Mouse (Mus musculus) NIH3T3 (cell line): ENCODE measurements around the gene Wipf1.
A peak's percentile ranks its signal among the peaks of the same experiment; 100 is the strongest.

Source experiments
- DNase-seq: peaks from one replicate; pipeline ENCODE4 v3.0.0-alpha.2; 2012; ENCODE audit warnings: low read depth

Gene Wipf1

DNA sequence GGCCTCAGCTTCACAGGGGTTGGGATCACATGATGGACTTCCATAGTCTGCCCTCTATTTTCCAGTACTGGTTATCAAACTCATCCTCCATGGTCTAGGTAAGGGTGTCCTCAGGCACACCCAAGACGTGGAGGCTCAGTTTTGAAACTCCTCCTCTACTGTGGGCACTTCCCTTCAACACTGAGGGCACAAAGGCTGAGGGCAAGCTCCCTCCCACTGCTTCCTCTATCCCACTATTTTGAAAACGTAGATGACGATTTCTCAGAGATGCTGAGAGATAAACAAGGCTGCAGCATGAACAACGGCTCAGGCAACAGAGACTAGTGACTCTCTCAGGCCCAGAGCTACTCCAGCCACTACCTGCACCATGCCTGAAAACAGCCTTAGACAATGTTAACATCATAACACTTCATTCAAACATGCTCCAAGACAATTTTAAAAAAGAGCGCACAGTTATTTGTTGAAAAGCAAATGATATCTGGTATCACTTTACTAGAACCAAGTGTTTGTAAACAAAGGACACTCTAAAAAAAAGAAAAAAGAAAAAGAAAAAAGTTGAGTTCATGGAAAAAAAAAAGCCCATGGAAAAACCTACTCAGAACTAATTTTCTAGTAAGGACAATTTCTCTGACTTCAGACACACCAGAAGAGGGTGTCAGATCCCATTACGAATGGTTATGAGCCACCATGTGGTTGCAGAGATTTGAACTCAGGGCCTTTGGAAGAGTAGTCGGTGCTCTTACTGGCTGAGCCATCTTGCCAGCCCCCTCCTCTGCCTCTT lies 62.3 kb downstream of the Wipf1 start:
- DNase-seq: no peak

DNA sequence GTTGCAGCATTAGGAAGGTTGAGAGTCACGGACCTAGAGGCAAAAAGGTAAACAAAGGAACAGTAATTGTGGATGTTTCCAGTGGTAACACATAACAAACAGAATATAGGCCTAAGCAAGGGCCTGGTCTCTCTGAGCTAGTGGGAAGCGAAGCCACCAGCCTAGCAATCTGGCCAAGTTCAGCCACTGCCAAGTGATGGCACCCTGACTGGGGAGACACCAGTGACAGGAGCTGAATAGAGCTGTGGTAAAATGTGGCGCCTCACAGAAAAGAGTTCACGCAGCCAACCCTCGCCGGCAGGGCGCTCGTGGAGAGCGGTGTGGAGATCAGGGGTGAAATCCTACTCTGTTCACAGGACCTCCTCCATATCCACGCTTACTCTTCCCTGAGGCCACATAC lies 63.1 kb downstream of the Wipf1 start:
- DNase-seq: no peak

DNA sequence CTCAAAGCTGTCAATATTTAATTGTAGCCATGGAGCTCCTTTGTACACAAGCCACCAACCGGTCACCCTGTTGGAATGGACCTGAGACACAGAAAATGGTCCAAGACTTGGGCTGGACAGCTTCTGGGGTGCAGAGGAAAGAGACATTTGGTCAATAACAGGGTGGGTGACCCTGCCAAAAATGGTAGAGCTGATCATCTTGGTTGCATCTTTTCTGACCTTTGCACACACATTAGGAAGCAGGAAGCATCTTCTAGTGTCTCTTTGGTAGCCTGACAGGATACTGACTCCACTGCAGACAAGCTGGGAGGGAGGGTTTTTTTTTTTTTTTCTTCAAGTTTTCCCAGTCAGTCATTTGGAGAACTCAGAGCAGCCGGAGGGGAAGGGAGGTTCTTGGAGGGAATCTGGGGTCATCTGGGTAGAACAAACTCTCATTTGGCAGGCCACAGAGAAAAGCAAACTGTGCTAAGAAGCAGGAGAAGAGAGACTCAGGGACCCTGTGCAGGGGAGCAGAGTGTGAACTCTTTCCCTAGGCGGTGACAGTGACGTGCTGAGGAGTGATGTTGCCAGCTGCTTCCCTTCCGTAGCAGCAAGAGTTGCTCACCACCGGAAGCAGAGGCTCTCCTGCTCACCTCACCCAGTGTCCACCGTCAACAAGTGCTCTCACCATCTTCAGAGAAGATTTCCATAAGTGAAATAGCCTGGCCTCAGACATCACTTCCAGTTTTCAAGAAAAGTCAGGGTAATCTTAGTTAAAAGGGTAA lies 65.9 kb downstream of the Wipf1 start:
- DNase-seq: no peak

DNA sequence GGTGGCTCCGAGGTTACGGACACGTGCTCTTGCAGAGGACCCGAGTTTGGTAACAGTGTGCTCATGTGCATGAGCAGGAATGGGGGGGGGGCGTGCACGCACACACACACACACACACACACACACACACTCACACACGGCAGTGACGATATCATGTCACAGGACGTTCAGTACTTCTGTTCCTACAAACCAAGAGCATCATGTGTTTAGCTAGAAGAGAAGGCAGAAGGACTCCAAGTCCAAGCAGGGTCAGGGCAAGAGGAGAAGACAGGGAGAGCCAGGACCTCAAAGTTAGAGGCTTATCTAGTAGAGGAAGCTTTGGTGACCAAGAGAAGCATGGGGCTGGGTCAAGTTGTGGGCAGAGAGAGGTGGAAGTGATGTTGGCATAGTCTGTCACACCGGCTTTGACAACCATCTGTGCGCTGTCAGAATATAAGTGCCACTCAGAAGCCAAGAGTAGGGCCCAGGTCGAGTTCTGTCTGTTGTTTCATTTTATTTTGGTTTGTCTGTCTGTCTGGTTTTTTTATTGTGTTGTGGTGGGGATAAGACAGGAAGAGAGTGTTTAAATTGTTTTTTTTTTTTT lies 66.7 kb downstream of the Wipf1 start:
- DNase-seq: no peak

DNA sequence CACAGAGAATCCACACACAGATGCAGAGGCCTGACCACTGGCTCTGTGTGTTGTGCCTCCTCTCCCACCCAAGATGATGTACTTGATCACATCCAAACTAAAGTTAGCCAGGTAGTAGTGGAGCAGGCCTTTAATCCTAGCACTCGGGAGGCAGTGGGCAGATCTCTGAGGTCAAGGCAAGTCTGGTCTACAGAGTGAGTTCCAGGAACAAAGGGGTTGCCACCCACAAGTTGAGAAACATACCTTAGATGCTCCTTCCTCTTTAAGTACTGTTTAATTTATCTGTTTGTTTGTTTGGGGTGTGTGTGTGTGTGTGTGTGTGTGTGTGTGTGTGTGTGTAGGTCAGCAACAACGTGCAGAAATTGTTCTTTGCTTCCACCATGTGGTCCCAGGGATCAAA lies 67.3 kb downstream of the Wipf1 start:
- no peak for DNase-seq

DNA sequence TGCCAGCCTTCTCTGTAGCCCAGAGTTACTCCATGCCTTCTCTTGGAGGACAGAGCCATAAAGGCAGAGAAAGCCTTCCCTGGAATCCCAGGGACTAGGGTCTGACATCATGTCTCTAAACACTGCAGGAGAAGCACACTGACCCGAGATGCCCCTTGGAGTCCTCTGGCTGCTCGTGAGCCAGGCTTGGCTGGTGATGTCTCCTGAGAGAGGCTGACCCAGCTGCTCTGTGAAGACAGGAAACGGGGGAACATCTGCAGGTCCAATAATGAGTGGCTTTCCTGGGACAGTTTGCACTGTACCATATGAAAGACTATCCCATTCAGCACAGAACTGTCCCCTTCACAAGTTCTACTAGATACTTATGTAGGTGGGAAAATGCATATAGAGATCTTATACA lies 69.4 kb downstream of the Wipf1 start:
- no peak for DNase-seq

DNA sequence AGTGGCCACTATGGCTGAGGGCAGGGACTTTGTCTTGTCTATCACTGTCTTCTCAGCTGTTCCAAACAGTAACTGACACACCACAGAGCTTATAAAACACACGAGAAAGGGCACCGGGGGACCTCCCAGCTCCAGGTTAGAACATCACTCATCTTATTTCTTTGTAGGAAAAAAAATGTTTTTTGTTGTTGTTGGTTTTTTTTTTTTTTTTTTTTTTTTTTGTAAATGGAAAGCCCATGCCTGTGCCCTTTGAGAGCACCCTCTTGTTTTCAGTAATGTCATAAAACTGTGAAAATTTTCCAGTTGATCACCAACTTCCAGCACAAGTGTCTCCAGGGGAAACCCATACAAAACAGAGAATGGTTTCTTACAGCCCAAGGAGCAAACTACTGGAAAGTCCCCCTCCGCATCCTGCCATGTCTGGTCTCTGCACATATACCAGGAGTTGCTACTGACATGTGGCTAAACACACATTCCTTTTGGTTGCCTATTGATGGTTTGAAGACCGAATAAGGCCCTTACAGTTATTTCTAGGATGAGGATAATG lies 69.9 kb downstream of the Wipf1 start:
- no peak for DNase-seq

DNA sequence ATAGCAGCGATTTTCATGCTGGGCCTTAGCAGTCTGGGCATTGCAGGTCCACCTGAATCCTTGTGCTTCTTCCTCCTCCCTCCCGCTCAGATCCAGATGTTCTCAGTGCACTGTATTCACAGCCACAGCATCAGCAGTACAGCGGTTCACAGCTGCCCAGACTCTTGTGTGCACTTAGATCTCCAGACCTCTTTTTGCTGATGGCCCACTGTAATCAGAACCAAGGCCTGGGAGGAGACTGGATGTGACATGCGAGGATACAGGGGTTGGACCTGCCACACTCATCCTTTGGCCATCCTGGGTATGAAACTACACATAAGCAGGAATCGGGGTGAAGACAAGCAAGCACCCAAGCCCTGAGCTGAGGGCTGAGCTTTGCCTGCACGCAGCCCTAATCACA lies 72.6 kb downstream of the Wipf1 start:
- DNase-seq: no peak

DNA sequence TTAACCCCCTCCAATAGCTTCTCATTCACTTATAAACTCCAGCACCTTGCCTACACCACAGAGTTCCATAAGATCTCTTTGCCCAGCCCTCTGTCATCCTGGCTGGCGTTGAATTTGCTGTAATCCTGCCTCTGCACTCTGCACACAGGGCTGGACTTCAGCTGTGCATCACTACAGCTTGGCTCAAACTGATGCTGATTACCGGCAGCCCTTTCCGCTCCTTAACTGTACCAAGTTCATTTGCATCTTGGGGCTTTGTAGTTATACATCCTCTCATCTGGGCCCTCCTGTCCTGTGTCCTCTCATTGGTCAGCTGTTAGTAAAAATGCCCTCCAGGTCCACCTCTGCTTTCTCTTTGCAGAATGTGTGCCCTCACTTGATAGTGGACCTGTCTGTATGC lies 73.4 kb downstream of the Wipf1 start:
- no peak for DNase-seq

DNA sequence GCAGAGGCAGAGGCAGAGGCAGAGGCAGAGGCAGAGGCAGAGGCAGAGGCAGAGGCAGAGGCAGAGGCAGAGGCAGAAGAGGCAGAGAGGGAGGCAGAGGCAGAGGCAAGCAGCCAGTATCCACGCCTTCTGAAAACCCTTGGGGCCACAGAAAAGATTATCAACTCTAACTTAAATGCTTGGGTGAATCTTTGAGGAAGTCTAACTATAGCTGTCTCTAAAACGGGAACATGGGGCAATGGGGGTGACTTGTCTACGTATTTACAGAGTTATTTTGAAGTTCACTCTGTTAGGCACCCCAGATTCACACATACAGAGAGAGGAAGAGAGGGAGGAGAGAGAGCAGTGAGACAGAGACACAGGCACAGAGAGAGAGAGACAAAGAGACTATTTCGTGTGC lies 74.0 kb downstream of the Wipf1 start:
- DNase-seq: no peak

DNA sequence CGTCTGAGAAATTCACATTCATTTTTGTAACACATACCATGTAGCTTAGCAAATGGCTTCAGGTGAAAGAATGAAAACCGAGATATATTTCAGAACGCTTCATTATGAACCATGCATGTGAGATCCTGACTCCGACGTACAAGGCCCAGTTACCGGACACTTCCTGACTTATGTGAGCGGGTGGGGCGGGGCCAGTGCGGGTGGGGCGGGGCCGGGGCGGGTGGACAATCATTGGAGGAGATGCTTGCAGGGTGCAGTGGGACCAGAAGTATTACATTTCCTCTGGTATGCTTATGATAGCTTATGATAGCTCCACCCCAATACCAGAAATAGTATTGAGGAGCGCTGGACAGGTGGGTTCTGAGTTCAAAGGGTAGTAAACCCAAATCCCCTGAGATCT lies 74.9 kb downstream of the Wipf1 start:
- no peak for DNase-seq

DNA sequence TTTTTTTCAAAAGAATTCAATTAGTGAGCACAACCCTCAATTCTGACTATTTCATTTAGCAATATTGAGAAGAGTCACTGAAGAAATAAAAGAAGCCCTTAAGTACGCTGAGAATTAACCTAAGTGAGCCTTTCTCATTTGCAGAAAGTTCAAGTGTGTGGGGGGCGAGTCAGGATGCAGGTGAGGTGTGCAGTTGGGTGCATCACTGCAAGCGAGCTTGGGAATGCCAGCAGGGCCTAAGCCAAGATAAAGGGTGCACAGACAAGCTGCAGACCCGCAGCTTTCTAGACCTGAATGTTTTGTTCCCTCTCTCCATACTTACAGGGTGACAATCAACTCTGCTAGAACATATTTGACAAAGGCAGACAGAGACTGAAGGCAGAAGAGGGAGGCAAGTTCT lies 75.3 kb downstream of the Wipf1 start:
- no peak for DNase-seq

DNA sequence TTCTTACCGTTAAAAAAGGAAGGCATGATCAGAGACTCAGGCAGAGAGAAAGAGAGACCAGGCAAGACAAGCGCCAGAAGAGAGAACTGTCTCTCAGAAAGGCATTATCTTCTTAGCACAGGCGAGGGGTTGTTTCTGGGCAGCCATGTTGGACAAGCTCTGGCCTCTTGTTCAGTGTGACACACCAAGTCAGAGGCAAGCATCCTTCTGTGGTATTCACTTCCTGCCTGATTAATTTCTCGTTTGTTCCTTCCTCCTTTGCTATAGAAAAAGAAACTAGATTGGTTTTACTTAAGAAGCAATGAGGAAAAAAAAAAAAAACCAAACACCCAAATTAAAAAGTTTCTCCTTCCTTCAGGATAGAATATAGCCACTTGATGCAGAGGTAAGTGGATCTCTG lies 75.8 kb downstream of the Wipf1 start:
- no peak for DNase-seq

DNA sequence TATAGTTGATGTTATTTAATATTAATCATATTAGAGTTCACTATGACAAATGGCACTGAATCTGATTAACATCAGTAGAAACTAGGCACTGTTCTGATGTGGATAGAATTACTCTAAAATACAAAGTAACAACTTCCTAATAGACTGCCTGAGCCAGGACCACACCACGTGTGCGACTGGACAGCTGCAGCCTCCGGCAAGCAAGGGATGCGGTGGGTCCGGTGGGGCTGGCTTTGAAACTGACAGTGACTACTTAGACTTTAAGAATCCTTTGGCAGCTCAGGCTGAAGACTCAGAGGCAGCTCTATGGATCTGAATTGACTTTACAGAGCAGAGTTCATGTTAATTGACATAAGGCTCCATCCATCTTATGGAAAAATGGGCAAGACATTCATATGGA lies 76.4 kb downstream of the Wipf1 start:
- no peak for DNase-seq

DNA sequence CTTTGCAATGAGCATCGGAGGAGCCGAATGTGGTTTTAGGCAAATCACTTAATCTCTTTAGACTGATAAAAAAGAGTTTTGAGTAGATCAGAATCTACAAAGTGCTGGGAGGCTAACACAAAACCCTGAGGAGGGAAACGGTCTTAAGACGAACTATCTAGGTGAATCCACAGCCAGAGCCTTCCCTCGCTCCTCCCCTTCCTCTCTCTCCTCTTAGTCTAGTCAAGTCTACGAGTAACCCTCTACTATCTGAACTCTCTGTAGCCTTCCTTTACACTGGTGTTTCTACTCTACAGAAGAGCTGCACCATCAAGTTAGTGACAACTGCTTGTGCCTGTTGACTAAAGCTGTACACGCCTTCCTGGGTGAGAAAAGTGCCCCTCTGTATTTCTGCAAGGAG lies 77.0 kb downstream of the Wipf1 start:
- DNase-seq: no peak

DNA sequence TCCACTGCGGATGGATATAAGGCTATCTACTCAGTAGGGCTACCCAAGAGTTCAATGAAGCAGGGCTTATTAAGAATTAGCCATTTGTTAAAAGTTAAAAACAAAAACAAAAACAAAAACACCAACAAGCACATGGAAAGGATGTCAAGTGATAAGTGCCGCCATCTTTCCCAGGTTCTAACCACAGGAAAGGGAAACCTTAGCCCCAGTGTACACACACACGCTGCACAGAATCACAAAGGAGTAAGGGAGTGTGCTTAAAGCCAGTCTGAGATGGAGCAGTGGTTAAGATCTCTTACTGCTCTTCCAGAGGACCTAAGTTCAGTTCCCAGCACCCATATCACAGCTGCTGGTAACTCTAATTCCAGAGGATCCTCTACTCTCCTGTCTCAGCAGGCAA lies 78.0 kb downstream of the Wipf1 start:
- DNase-seq: no peak

DNA sequence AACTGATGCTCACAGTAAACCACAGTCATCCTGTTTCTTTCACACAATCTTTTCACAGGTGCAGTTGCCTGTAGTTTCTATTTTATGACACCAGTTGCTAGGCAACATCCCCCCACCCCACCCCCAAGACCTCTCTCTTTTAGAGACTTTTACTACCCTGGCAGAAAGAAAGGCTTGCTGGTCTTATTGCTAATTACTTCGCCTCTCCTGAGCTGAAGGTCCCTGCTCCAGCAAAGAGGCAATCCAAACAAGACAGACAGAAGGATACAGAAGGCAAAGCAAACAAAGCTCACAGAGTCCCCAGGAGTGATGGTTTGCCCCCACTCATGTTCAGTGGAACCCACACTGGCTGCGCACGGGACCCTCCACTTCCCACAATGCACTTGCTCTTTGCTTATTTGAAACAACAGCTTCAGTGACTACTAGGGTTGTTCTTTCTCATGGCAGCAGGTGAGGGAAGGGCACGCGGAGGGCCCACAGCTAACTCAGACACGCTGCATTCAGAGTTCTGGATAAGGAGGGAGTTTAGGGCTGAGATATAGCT lies 79.3 kb downstream of the Wipf1 start:
- DNase-seq: no peak

DNA sequence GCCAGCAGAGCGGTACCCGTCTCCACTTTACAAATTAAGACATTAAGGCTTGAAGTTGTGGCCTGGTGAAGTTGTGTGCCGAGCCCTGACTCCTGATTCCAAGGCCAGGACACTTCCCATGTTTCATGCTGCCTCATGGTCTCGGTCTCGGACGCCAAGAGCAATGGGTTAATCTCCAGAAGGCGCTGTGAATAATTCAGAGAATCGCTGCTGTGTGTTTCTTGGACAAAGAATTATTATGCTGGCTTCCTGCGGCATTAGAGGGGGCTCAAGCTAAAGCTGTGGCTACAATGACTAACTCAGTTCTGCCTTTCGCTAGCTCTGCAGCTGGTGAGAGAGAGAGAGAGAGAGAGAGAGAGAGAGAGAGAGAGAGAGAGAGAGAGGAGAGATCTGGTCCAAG lies 85.5 kb downstream of the Wipf1 start:
- DNase-seq: no peak

DNA sequence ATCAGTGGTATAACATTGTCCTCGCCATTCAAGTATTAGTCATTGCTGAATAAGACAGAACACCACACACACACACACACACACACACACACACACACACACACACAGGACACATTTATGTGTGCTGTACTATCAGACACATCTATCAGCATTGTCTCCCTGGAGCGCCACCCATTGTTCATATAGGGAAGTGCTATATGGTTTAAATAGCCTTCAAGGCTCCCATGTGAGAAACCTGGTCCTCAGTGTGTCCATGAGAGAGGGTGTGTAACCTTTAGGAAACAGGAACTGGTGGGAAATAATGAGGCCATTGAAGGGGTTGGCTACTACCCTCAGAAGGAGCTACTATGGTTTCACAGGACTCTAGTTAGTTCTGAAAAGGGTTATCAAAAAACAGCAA lies 87.5 kb downstream of the Wipf1 start:
- DNase-seq: peak; percentile 23

DNA sequence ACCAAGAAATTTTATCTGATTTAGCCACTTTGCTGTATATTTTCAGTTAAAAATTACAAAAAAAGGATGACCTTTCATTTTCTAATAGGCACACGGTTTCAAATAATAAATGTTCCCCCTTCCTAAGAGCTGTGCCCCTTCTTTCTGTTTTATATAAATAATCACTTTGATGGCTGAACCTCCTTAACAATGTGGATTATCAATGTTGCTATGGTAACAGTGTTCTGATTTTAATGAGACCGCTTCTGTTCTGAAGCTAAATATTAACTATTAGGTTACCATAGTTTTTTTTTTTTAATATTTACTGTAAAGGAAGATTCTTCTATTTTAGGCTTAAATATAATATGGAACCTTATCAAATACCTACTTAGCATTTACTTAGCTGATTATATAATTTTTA lies 89.2 kb downstream of the Wipf1 start:
- no peak for DNase-seq

DNA sequence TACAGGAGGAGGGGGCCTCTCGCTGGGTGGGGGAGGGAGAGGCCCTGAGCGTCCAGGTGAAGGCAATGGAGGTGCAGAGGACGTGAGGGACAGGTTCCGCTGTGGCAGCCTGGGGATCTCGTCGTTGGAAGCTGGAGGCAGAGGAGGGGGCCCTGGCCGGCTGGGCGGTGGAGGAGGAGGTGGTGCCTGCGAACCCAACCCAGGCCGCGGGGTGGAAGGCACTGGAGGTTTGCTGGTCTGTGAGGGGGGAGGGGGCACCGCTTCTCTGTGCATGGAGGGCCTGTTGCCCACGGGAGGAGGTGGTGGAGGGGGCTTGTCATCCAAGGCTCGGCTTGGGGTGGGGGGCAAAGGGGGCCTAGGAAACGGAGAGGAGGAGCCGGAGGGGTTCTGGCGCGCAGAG lies 92.6 kb downstream of the Wipf1 start:
- no peak for DNase-seq

DNA sequence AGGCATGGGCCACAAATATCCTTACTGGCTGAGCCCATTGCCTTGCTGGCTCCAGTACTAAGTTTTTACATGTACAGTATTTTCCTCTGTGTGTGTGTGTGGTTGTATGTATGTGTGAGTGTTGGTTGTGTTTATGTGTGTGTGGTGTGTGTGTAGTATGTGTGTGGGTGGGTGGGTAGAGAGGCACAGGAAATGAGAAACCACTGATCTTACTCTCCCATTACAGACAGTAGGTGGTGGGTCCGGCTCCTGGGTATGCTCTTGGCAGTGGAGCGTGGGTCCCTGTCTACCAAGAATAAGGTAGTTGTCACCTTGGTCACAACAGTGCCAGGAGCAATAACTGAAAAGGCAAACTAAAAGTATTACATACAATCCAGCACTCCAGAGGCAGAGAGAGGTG lies 93.7 kb downstream of the Wipf1 start:
- DNase-seq: no peak

DNA sequence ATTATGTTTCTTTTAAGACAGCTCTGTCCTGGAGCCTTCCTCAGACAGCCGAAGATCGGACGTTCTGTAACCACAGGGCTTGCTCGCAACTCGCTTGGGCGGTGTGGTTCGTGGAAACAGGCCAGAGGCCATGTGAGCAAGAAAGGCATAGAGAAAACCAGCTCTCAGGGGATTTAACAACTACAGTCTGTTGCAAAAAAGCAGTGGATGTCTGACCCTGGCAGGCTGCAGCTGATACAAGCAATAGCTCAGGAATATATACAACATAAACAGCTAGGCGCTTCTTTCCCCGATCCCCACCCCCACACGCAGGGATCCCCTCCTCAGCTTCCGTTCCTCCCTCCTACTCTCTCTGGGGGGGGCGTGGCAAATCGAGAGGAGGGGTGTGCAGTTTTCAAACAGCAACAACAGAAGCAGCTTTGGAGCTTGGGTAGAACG lies 97.6 kb downstream of the Wipf1 start:
- DNase-seq: peak; percentile 84
